ENCODE assay signal across 8 mouse cellular contexts in genomic region chr13:13328876-13329275, GRCm38 (mm10).
DNase-seq lines count a peak whose midpoint lies in the region; ATAC-seq and TF ChIP-seq lines count a peak whose summit lies in the region.

No protein-coding gene starts in this region.

- no peak for ATAC-seq in kidney, embryonic 14.5 days (ENCODE audit: low FRiP score, low TSS enrichment)
- ATAC-seq in limb, embryonic 11.5 days (ENCODE audit: insufficient number of reproducible peaks, low FRiP score, low TSS enrichment, low read depth) = no peak
- no peak for ATAC-seq in inflammation-experienced regulatory T-cells, adult 6 months

- H3K27me3 ChIP-seq in kidney, embryonic 14.5 days (ENCODE audit: control insufficient read depth, insufficient read depth, low read length) = no peaks in the 10 kb centered on the region
- no peaks in the 10 kb centered on the region for H3K27me3 ChIP-seq in ES-Bruce4 (ENCODE audit: control insufficient read depth, insufficient read depth, low read length, poor library complexity, severe bottlenecking)
- no peaks in the 10 kb centered on the region for H3K27me3 ChIP-seq in limb, embryonic 11.5 days (ENCODE audit: control insufficient read depth, insufficient read depth, low read length)

- no peak for TF ChIP-seq POLR2A in ES-Bruce4 (IDR thresholded peaks at IDR 0.05; ENCODE audit: insufficient read depth, low read length)

- no peak for TF ChIP-seq EP300 in ES-Bruce4 (IDR thresholded peaks at IDR 0.05; ENCODE audit: insufficient read depth, low read depth, low read length)

- no peaks in the 10 kb centered on the region for H3K36me3 ChIP-seq in kidney, embryonic 14.5 days (ENCODE audit: control insufficient read depth, insufficient read depth, low read length)
- no peaks in the 10 kb centered on the region for H3K36me3 ChIP-seq in ES-Bruce4 (ENCODE audit: control insufficient read depth, insufficient read depth, low read length, poor library complexity, severe bottlenecking)
- no peaks in the 10 kb centered on the region for H3K36me3 ChIP-seq in limb, embryonic 11.5 days (ENCODE audit: control insufficient read depth, insufficient read depth, low read length)

- 4% methylated on average over 2 of the region's 2 CpGs for WGBS in kidney, embryonic 14.5 days
- WGBS in limb, embryonic 11.5 days = 1% methylated on average over 2 of the region's 2 CpGs

- H3K9me3 ChIP-seq in kidney, embryonic 14.5 days (ENCODE audit: control insufficient read depth, low read length) = no peaks in the 10 kb centered on the region
- H3K9me3 ChIP-seq in ES-Bruce4 (replicated peaks; ENCODE audit: control insufficient read depth, insufficient read depth, low read length, poor library complexity, severe bottlenecking) = no peaks in the 10 kb centered on the region
- no peaks in the 10 kb centered on the region for H3K9me3 ChIP-seq in limb, embryonic 11.5 days (ENCODE audit: control insufficient read depth, low read length)

- peak; percentile 71 for TF ChIP-seq CTCF in ES-Bruce4 (IDR thresholded peaks at IDR 0.05; ENCODE audit: low read depth, low read length)

- no peak overlapping the region for H3K4me2 ChIP-seq in kidney, embryonic 14.5 days (replicated peaks; ENCODE audit: low read depth, low read length)
- no peak overlapping the region for H3K4me2 ChIP-seq in limb, embryonic 11.5 days (ENCODE audit: low read depth, severe bottlenecking)

- no peaks in the 10 kb centered on the region for H3K4me1 ChIP-seq in kidney, embryonic 14.5 days (ENCODE audit: control insufficient read depth, insufficient read depth, low read length)
- H3K4me1 ChIP-seq in ES-Bruce4 (ENCODE audit: control insufficient read depth, insufficient read depth, low read length) = no peaks in the 10 kb centered on the region
- H3K4me1 ChIP-seq in limb, embryonic 11.5 days (ENCODE audit: control insufficient read depth, insufficient read depth, low read length) = no peaks in the 10 kb centered on the region

- DNase-seq in kidney, adult 11 months = peak; percentile 20
- peak; percentile 18 for DNase-seq in adrenal gland, adult 8-10 months
- peak; percentile 11 to 20 for DNase-seq in frontal cortex, postnatal 25 days (ENCODE audit: low spot score in 2 of 2)
- DNase-seq in limb, embryonic 11.5 days (ENCODE audit: low spot score) = peak; percentile 82
- DNase-seq in retina, embryonic 14.5 days (ENCODE audit: low spot score) = peak; percentile 67

- no peak overlapping the region for H3K9ac ChIP-seq in kidney, embryonic 14.5 days (ENCODE audit: low read depth, low read length)
- H3K9ac ChIP-seq in ES-Bruce4 (ENCODE audit: low read depth, poor library complexity, severe bottlenecking) = no peak overlapping the region
- no peak overlapping the region for H3K9ac ChIP-seq in limb, embryonic 11.5 days (ENCODE audit: low read length)

- no peak overlapping the region for H3K4me3 ChIP-seq in kidney, embryonic 14.5 days (ENCODE audit: low read length)
- no peak overlapping the region for H3K4me3 ChIP-seq in ES-Bruce4 (ENCODE audit: low read depth, low read length)
- no peak overlapping the region for H3K4me3 ChIP-seq in limb, embryonic 11.5 days (ENCODE audit: low read depth, low read length)

- no peak overlapping the region for H3K27ac ChIP-seq in kidney, embryonic 14.5 days (ENCODE audit: low read depth, low read length)
- H3K27ac ChIP-seq in ES-Bruce4 (ENCODE audit: insufficient read depth, low read length) = no peak overlapping the region
- no peak overlapping the region for H3K27ac ChIP-seq in limb, embryonic 11.5 days (replicated peaks; ENCODE audit: low read depth, low read length)

Comparison
In these comparisons a context has a peak if more than half of its experiments do, and no peak if none do; other contexts are left out.
1. DNase-seq: peak in every context shown above with its lines; median percentile 82 in limb, embryonic 11.5 days; 67 in retina, embryonic 14.5 days; 20 in kidney, adult 11 months; 18 in adrenal gland, adult 8-10 months; 16 in frontal cortex, postnatal 25 days.